Mouse (Mus musculus) hindlimb bud, embryonic 11.5 days (tissue): Measurements from ENCODE around the gene Angptl1.

ENCODE experiments used
- DNase-seq: peaks from one replicate; pipeline ENCODE4 v3.0.0-alpha.2; 2012; ENCODE audit warnings: low read depth, low spot score; ENCODE audit errors: extremely low spot score

The Angptl1 gene

GRCm38 (mm10) chr1:156870028-156870427 lies 31.7 kb downstream of the Angptl1 start:
- DNase-seq = no peak

- no peak for DNase-seq
Observed at GRCm38 (mm10) chr1:156870616-156871015, 32.3 kb downstream of the Angptl1 start.

GRCm38 (mm10) chr1:156884782-156885181 lies 46.4 kb downstream of the Angptl1 start:
- no peak for DNase-seq

- DNase-seq = no peak
Observed at GRCm38 (mm10) chr1:156885879-156886278, 47.5 kb downstream of the Angptl1 start.

- no peak for DNase-seq
Observed at GRCm38 (mm10) chr1:156888830-156889229, 50.5 kb downstream of the Angptl1 start.

- no peak for DNase-seq
Observed at GRCm38 (mm10) chr1:156891561-156891960, 53.2 kb downstream of the Angptl1 start.

- DNase-seq = no peak
Observed at GRCm38 (mm10) chr1:156901689-156902088, 63.3 kb downstream of the Angptl1 start.

- no peak for DNase-seq
Observed at GRCm38 (mm10) chr1:156903899-156904298, 65.5 kb downstream of the Angptl1 start.

GRCm38 (mm10) chr1:156905660-156906059 lies 67.3 kb downstream of the Angptl1 start:
- DNase-seq = no peak

GRCm38 (mm10) chr1:156909265-156909664 lies 70.9 kb downstream of the Angptl1 start:
- no peak for DNase-seq

- no peak for DNase-seq
Observed at GRCm38 (mm10) chr1:156909866-156910265, 71.5 kb downstream of the Angptl1 start.
